Mouse (Mus musculus): ENCODE measurements at regions not wholly inside any gene's neighbourhood (a gene's known extent, or its start where the extent isn't known, plus 50 kb on each side); places are given as distances from the start of the nearest gene placed in this dataset.
A peak's percentile ranks its signal among the peaks of the same experiment; 100 is the strongest.

DNA sequence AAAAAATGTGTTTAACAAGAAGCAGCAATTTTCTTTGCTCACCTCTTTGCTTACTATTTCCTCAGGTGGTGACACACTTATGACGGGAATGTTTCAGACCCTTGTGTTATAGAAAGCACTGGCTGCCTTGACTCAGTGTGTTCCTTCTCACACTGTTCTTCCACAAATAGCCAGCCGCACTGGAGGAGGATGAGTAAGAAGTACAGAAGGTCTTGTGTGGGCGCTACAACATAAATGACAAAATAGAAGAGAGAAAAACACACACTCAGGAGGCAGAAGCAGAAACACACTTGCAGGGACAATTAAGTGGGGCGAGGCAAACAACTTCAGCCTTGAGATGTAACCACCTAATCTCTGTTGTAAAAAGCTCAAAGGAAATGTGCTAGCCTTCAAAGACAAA, 292.2 kb upstream of the Pkn2 start:
- no peaks in the 10 kb centered on the region for H3K9me3 ChIP-seq (ENCODE audit: control insufficient read depth, low read length)
- H3K4me1 ChIP-seq (replicated peaks; ENCODE audit: control insufficient read depth, insufficient read depth, low read length): no peaks in the 10 kb centered on the region
- no peaks in the 10 kb centered on the region for H3K36me3 ChIP-seq (ENCODE audit: control insufficient read depth, insufficient read depth)
- no peak overlapping the region for H3K27ac ChIP-seq (ENCODE audit: low read length)
- H3K4me3 ChIP-seq (replicated peaks; ENCODE audit: low read length): no peak overlapping the region
- no peak for ATAC-seq
- H3K4me2 ChIP-seq (ENCODE audit: low read length): no peak overlapping the region
- no peak overlapping the region for H3K9ac ChIP-seq (replicated peaks; ENCODE audit: low read depth, low read length)
- no peaks in the 10 kb centered on the region for H3K27me3 ChIP-seq (replicated peaks; ENCODE audit: control insufficient read depth, insufficient read depth, low read length)
- 88% methylated on average over 4 of the region's 4 CpGs for WGBS

DNA sequence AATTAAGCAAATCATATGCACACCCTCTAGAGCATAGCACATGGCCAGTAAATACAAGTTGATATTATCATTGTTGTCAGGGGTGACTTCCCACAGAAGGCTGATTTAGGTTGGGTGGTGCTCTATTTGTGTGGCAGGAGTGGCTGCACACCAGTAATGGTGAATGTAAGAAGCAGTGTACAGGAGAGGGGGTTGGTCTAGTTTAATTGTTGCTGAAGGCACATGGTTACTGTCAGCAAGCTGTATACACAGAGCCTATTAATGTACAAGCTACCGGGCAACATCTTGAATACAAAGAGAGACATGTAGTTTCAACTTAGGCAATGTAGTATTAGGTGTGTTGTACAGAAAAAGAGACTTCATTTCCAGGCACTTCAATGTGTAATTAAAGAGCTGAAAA, 280.6 kb upstream of the Pkn2 start:
- no peaks in the 10 kb centered on the region for H3K27me3 ChIP-seq (replicated peaks; ENCODE audit: control insufficient read depth, insufficient read depth, low read length)
- no peak overlapping the region for H3K4me2 ChIP-seq (ENCODE audit: low read length)
- no peak overlapping the region for H3K4me3 ChIP-seq (replicated peaks; ENCODE audit: low read length)
- no peak overlapping the region for H3K27ac ChIP-seq (ENCODE audit: low read length)
- no peak overlapping the region for H3K9ac ChIP-seq (replicated peaks; ENCODE audit: low read depth, low read length)
- H3K9me3 ChIP-seq (ENCODE audit: control insufficient read depth, low read length): no peaks in the 10 kb centered on the region
- H3K36me3 ChIP-seq (ENCODE audit: control insufficient read depth, insufficient read depth): no peaks in the 10 kb centered on the region
- WGBS: 42% methylated on average over 1 of the region's 1 CpGs
- peak; percentile 54; the same call in 1 of the 2 replicates for ATAC-seq
- H3K4me1 ChIP-seq (replicated peaks; ENCODE audit: control insufficient read depth, insufficient read depth, low read length): no peaks in the 10 kb centered on the region

DNA sequence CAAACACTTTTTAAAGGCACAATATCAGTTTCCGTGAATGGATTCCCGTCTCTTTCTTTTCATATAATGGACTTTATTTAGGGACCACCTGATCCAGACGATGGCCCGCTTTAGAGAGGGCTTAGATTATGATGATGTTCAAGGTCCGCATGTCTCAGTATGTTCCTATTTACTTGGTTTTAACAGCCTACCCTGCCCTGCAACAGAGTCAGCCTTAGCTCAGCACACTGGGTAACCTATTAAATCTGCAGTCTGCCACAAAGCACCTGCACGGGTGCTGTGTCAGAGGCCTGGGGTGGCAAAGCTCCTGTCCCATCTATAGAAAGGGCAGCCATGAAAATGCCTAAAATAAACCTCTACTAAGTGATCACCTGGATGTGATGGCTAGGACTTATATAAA, 280.2 kb upstream of the Pkn2 start:
- no peaks in the 10 kb centered on the region for H3K9me3 ChIP-seq (ENCODE audit: control insufficient read depth, low read length)
- no peak overlapping the region for H3K9ac ChIP-seq (replicated peaks; ENCODE audit: low read depth, low read length)
- WGBS: 66% methylated on average over 6 of the region's 6 CpGs
- H3K27ac ChIP-seq (ENCODE audit: low read length): no peak overlapping the region
- no peaks in the 10 kb centered on the region for H3K36me3 ChIP-seq (ENCODE audit: control insufficient read depth, insufficient read depth)
- no peak overlapping the region for H3K4me3 ChIP-seq (replicated peaks; ENCODE audit: low read length)
- H3K4me2 ChIP-seq (ENCODE audit: low read length): no peak overlapping the region
- H3K27me3 ChIP-seq (replicated peaks; ENCODE audit: control insufficient read depth, insufficient read depth, low read length): no peaks in the 10 kb centered on the region
- no peaks in the 10 kb centered on the region for H3K4me1 ChIP-seq (replicated peaks; ENCODE audit: control insufficient read depth, insufficient read depth, low read length)
- ATAC-seq: no peak; the same call in 1 of the 2 replicates

- no peak overlapping the region for H3K4me2 ChIP-seq (ENCODE audit: low read length)
- no peaks in the 10 kb centered on the region for H3K36me3 ChIP-seq (ENCODE audit: control insufficient read depth, insufficient read depth)
- H3K27me3 ChIP-seq (replicated peaks; ENCODE audit: control insufficient read depth, insufficient read depth, low read length): no peaks in the 10 kb centered on the region
- H3K4me3 ChIP-seq (replicated peaks; ENCODE audit: low read length): no peak overlapping the region
- no peak overlapping the region for H3K9ac ChIP-seq (replicated peaks; ENCODE audit: low read depth, low read length)
- no peak for ATAC-seq
- H3K4me1 ChIP-seq (replicated peaks; ENCODE audit: control insufficient read depth, insufficient read depth, low read length): no peaks in the 10 kb centered on the region
- no peaks in the 10 kb centered on the region for H3K9me3 ChIP-seq (ENCODE audit: control insufficient read depth, low read length)
- WGBS: 25% methylated on average over 5 of the region's 5 CpGs
- no peak overlapping the region for H3K27ac ChIP-seq (ENCODE audit: low read length)
Measured at GRCm38 (mm10) chr3:143158568-143158967, 276.8 kb upstream of the Pkn2 start.

GRCm38 (mm10) chr3:143156733-143157524, 275.1 kb upstream of the Pkn2 start:
- Histone ChIP-seq H3K4me1 (replicated peaks; ENCODE audit: control insufficient read depth, insufficient read depth, low read length) (no peaks in the 10 kb centered on the region), H3K4me3 (replicated peaks; ENCODE audit: low read length) (no peak overlapping the region), H3K9me3 (ENCODE audit: control insufficient read depth, low read length) (no peaks in the 10 kb centered on the region), H3K36me3 (ENCODE audit: control insufficient read depth, insufficient read depth) (no peaks in the 10 kb centered on the region), H3K4me2 (ENCODE audit: low read length) (no peak overlapping the region), H3K9ac (replicated peaks; ENCODE audit: low read depth, low read length) (no peak overlapping the region), H3K27ac (ENCODE audit: low read length) (no peak overlapping the region), H3K27me3 (replicated peaks; ENCODE audit: control insufficient read depth, insufficient read depth, low read length) (no peaks in the 10 kb centered on the region)
- ATAC-seq: no peak

- no peaks in the 10 kb centered on the region for H3K27me3 ChIP-seq (replicated peaks; ENCODE audit: control insufficient read depth, insufficient read depth, low read length)
- no peak overlapping the region for H3K9ac ChIP-seq (replicated peaks; ENCODE audit: low read depth, low read length)
- WGBS: 36% methylated on average over 1 of the region's 1 CpGs
- H3K9me3 ChIP-seq (ENCODE audit: control insufficient read depth, low read length): no peaks in the 10 kb centered on the region
- no peaks in the 10 kb centered on the region for H3K36me3 ChIP-seq (ENCODE audit: control insufficient read depth, insufficient read depth)
- ATAC-seq: no peak
- H3K4me2 ChIP-seq (ENCODE audit: low read length): no peak overlapping the region
- H3K4me3 ChIP-seq (replicated peaks; ENCODE audit: low read length): no peak overlapping the region
- H3K27ac ChIP-seq (ENCODE audit: low read length): no peak overlapping the region
- H3K4me1 ChIP-seq (replicated peaks; ENCODE audit: control insufficient read depth, insufficient read depth, low read length): no peaks in the 10 kb centered on the region
Measured at GRCm38 (mm10) chr3:143156174-143156573, 274.4 kb upstream of the Pkn2 start.

- H3K4me1 ChIP-seq (replicated peaks; ENCODE audit: control insufficient read depth, insufficient read depth, low read length): no peaks in the 10 kb centered on the region
Measured at GRCm38 (mm10) chr3:143155556-143155955, 273.8 kb upstream of the Pkn2 start.

DNA sequence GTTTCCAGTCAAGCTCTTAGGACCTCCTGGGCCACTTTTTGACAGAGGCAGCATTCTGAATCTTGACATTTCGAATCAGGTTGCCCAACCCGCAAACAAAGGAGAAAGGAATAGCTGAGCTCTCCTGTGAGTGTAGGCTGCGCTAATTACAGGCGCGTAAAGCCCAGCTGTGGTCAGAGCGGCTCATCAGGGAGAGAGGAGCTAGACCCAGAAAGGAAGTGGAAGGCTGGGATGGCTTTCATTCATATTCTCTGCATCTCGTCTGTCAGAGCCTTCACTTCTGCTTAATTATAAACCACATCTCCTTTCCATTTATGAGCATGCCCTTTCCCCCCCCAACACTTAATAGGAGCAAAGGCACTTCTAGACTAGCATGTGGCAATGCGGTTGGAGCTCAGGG, 265.7 kb upstream of the Pkn2 start:
- Histone ChIP-seq H3K9me3 (ENCODE audit: control insufficient read depth, low read length) (no peaks in the 10 kb centered on the region), H3K27ac (ENCODE audit: low read length) (no peak overlapping the region), H3K27me3 (replicated peaks; ENCODE audit: control insufficient read depth, insufficient read depth, low read length) (no peaks in the 10 kb centered on the region), H3K4me2 (ENCODE audit: low read length) (no peak overlapping the region), H3K36me3 (ENCODE audit: control insufficient read depth, insufficient read depth) (no peaks in the 10 kb centered on the region), H3K4me1 (replicated peaks; ENCODE audit: control insufficient read depth, insufficient read depth, low read length) (no peaks in the 10 kb centered on the region), H3K4me3 (replicated peaks; ENCODE audit: low read length) (no peak overlapping the region), H3K9ac (replicated peaks; ENCODE audit: low read depth, low read length) (no peak overlapping the region)
- ATAC-seq: no peak
- 36% methylated on average over 8 of the region's 8 CpGs for WGBS

More at GRCm38 (mm10) chr3:143155556-143155955, 273.8 kb upstream of the Pkn2 start:
- Histone ChIP-seq H3K27ac (ENCODE audit: low read length) (no peak overlapping the region), H3K27me3 (replicated peaks; ENCODE audit: control insufficient read depth, insufficient read depth, low read length) (no peaks in the 10 kb centered on the region), H3K9ac (replicated peaks; ENCODE audit: low read depth, low read length) (no peak overlapping the region), H3K36me3 (ENCODE audit: control insufficient read depth, insufficient read depth) (no peaks in the 10 kb centered on the region), H3K4me3 (replicated peaks; ENCODE audit: low read length) (no peak overlapping the region), H3K4me2 (ENCODE audit: low read length) (no peak overlapping the region), H3K9me3 (ENCODE audit: control insufficient read depth, low read length) (no peaks in the 10 kb centered on the region)
- 79% methylated on average over 1 of the region's 1 CpGs for WGBS
- ATAC-seq: no peak

- no peaks in the 10 kb centered on the region for H3K9me3 ChIP-seq (ENCODE audit: control insufficient read depth, low read length)
- 94% methylated on average over 3 of the region's 3 CpGs for WGBS
- H3K4me1 ChIP-seq (replicated peaks; ENCODE audit: control insufficient read depth, insufficient read depth, low read length): no peaks in the 10 kb centered on the region
- H3K4me3 ChIP-seq (replicated peaks; ENCODE audit: low read length): no peak overlapping the region
- no peak for ATAC-seq
- H3K4me2 ChIP-seq (ENCODE audit: low read length): no peak overlapping the region
- no peak overlapping the region for H3K9ac ChIP-seq (replicated peaks; ENCODE audit: low read depth, low read length)
- H3K27me3 ChIP-seq (replicated peaks; ENCODE audit: control insufficient read depth, insufficient read depth, low read length): no peaks in the 10 kb centered on the region
- H3K27ac ChIP-seq (ENCODE audit: low read length): no peak overlapping the region
- no peaks in the 10 kb centered on the region for H3K36me3 ChIP-seq (ENCODE audit: control insufficient read depth, insufficient read depth)
Measured at GRCm38 (mm10) chr3:143138952-143139351, 257.1 kb upstream of the Pkn2 start.

DNA sequence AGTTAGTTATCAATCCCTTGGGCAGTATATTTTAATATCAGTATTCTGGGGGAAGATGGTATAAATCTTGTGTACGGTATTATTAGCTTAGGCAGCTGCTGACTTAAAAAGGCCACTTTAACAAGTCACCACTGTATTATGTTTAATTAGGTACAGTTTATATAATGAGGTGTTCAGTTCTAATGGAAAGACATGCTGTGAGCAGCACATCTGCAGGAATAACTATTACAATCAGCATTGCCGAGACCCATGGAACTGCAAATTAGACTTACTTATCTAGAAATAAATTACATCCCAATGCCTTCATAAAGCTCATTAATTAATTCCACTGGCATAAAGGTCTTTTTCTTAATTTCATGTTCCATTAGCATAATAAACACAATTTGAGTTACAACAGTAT, 252.7 kb upstream of the Pkn2 start:
- 30% methylated on average over 2 of the region's 2 CpGs for WGBS

More for the DNA sequence above, 252.7 kb upstream of the Pkn2 start:
- no peak for ATAC-seq
- H3K36me3 ChIP-seq (ENCODE audit: control insufficient read depth, insufficient read depth): no peaks in the 10 kb centered on the region
- H3K4me1 ChIP-seq (replicated peaks; ENCODE audit: control insufficient read depth, insufficient read depth, low read length): no peaks in the 10 kb centered on the region
- no peaks in the 10 kb centered on the region for H3K9me3 ChIP-seq (ENCODE audit: control insufficient read depth, low read length)
- H3K9ac ChIP-seq (replicated peaks; ENCODE audit: low read depth, low read length): no peak overlapping the region
- H3K4me2 ChIP-seq (ENCODE audit: low read length): no peak overlapping the region
- no peak overlapping the region for H3K27ac ChIP-seq (ENCODE audit: low read length)
- no peaks in the 10 kb centered on the region for H3K27me3 ChIP-seq (replicated peaks; ENCODE audit: control insufficient read depth, insufficient read depth, low read length)
- no peak overlapping the region for H3K4me3 ChIP-seq (replicated peaks; ENCODE audit: low read length)

Measured in forebrain, embryonic 16.5 days (tissue).